Mouse (Mus musculus): ENCODE data around the gene Mad2l2.
"Not testable (repeated sequence)": the region's sequence is repeated elsewhere in the genome, so short reads cannot be mapped to it uniquely, and the experiment has no call there.

Mad2l2 gene

DNA sequence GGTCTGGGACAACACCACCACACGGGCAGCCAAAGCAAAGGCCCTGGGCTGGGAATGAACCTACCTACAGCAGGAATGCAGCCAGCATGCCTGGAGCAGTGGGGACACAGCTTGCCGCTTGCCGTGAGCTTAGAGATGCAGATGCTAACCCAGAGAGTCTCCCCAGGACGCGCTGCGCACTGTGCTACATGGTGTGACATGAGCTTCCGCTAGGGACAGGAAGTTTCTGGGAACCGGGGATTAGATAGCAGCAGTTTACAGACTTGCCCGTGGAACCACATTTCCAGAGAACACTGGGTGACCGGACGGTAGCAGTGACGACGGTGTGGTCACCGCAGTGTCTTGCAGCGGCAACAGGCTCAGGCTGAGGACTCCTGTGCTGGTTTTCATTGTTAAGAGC is 39.4 kb downstream of the Mad2l2 start:
- DNase-seq (ENCODE audit: low spot score in 2 of 2), result no peak

DNA sequence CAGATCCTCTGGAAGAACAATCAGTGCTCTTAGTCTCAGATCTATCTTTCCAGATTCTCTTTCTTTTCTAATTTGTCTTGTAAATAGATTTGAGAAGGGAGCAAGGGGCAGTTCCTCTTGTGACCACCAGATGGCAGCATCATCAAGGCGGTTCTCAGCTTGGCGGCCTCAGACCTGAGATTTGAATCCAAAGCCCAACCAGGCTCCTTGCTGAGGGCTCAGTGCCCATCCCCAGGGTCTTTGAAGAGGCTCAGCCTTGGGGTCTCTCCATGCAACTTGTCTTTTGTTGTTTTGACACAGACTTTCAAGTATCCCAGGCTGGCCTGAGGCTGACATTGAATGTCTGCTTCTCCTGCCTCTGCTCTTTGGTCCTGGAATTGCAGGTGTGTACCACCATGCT is 40.7 kb downstream of the Mad2l2 start:
- peak; percentile 68 to 75 for DNase-seq (ENCODE audit: low spot score in 2 of 2)

- DNase-seq (ENCODE audit: low spot score in 2 of 2), result no peak
Observed at GRCm38 (mm10) chr4:148171261-148171660, 41.1 kb downstream of the Mad2l2 start.

DNA sequence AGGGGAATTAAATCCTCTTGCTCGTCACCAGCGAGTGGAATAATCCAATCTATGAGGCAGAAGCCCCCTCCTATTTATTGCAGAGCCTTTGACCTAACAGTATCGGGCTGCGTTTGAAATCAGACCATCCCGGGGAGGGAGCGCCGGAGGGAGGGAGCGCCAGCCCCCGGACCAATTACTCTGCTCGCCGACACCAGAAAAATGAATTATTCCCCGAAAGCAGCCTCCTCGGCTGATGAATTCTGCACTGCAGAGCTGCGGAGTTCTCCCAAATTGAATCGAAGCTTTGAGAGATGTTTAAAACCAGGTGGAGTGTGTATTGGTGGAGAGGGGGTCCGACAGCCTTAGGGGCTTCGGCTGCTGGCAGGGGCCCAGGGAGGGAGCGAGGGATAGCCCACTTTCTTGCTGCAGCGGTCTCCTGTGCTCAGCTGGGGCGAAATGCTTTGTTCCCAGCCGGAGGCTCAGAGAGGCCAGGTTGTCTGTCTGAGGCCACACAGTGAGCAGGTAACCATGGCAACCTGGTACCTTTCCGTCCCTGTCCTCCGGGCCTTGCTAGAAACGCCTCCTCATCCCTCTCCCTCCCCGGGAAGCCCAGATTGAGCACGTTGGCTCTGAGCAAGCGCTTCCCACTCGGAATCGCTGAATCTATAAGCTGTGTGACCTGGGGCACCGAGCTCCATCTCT is 43.8 kb downstream of the Mad2l2 start:
- DNase-seq (ENCODE audit: low spot score in 2 of 2), result peak; percentile 68 to 72

- no peak for DNase-seq (ENCODE audit: low spot score in 2 of 2)
Observed at GRCm38 (mm10) chr4:148174495-148174862, 44.3 kb downstream of the Mad2l2 start.

- not testable (repeated sequence) for DNase-seq (ENCODE audit: low spot score in 2 of 2)
Observed at GRCm38 (mm10) chr4:148176603-148177002, 46.4 kb downstream of the Mad2l2 start.

GRCm38 (mm10) chr4:148177716-148178115 is 47.5 kb downstream of the Mad2l2 start:
- no peak for DNase-seq (ENCODE audit: low spot score in 2 of 2)

- no peak for DNase-seq (ENCODE audit: low spot score in 2 of 2)
Observed at GRCm38 (mm10) chr4:148181483-148181882, 51.3 kb downstream of the Mad2l2 start.

- DNase-seq (ENCODE audit: low spot score in 2 of 2), result no peak
Observed at GRCm38 (mm10) chr4:148182363-148182762, 52.2 kb downstream of the Mad2l2 start.

- DNase-seq (ENCODE audit: low spot score in 2 of 2), result no peak
Observed at GRCm38 (mm10) chr4:148184564-148184963, 54.4 kb downstream of the Mad2l2 start.

DNA sequence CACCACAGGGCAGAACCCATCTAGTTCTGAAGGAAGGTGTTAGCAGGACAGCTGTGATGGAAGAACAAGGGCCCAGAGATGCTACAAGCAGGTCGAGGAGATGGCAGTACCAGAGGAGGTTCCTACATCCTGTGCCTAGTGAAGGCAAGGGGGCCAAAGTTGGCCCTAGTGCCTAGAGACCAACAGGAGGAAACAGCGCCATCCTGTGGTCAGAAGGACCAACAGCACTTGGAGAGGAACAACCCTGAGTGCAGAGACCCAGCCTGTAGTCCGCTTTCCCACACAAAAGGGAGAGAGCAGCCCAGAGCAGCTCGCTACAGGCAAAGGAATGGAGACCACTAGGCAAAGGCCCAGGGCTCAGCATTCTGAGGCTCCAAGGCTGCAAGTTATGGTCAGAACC is 55.6 kb downstream of the Mad2l2 start:
- DNase-seq (ENCODE audit: low spot score in 2 of 2), result no peak

DNA sequence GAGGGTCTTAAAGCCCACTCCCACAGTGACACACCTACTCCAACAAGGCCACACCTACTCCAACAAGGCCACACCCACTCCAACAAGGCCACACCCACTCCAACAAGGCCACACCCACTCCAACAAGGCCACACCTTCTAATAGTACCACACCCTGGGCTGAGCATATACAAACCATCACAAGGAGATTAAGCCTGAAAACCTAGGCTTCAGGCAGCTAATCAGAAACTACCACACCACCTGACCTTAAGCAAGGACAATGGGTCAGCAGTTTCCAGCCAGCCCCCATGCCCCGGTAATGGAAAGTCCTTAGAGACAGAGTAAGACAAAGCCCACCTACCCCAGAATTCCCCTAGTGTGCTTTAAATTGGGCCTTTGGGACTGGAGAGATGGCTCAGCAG is 58.6 kb downstream of the Mad2l2 start:
- DNase-seq (ENCODE audit: low spot score in 2 of 2), result not testable (repeated sequence)

DNA sequence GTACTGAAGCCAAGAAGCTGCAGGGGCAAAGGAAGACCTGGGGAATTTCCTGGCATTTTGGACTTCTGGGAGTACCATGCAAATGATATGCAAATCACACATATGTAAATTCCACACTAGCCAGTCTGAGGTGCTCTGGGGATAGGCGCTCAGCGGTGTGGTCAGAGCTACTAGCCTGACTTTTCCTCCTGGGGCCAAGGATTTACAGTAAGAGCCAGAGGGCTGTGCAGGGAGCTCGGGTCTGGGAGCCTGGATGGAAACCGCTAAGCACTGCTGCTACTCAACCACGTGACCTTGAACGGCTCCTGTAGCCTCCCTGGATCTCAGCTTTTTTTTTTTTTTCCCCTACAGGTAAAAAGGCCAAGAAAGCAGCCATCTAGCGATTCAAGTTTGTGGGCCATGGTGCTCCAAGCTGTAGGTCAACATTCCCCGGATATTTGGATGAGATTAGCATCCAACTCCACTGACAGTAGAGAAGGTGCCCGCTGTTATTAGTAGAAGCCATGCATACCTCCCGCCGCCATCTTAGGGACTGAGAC is 62.6 kb downstream of the Mad2l2 start:
- no peak for DNase-seq (ENCODE audit: low spot score in 2 of 2)

DNA sequence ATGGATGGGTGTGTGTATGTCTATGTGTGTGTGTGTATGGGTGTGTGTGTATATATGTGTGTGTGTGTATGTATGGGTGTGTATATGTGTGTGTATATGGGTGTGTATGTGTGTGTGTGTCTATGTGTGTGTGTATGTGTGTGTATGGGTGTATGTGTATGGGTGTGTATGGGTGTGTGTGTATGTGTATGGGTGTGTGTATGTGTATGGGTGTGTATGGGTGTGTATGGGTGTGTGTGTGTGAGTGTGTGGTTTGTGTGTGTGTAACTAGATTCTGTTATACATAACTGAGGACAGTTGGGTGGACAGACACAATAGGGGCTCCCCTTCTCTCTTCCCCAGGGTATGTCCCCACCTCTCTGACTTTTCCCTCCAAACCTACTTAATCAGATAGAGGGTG is 64.2 kb downstream of the Mad2l2 start:
- no peak for DNase-seq (ENCODE audit: low spot score in 2 of 2)

Measured in right cerebral cortex, adult 2 months (tissue).